Mouse (Mus musculus): ENCODE measurements around the gene Olfr1472. TPM values are rescaled to one million over a fixed set of nuclear protein-coding genes. Genes with fewer than 3 reads are reported as not detected.
"Not testable (repeated sequence)": the region's sequence is repeated elsewhere in the genome, so short reads cannot be mapped to it uniquely, and the experiment has no call there.

Gene Olfr1472
- not detected for polyA plus RNA-seq (2012; fragmentation: generic; extraction: Trizol)
- long read RNA-seq, experiment 1, result 0 reads
- long read RNA-seq, experiment 2, result 0 reads

- no peaks in the 10 kb centered on the region for H3K27me3 ChIP-seq (ENCODE audit: control insufficient read depth, insufficient read depth, insufficient read length)
- no peaks in the 10 kb centered on the region for H3K79me3 ChIP-seq (ENCODE audit: low read depth)
- H3ac ChIP-seq (ENCODE audit: control insufficient read depth, insufficient read length, low read depth), result no peak within 1 kb of the TSS
- H3K4me3 ChIP-seq (ENCODE audit: insufficient read depth, poor library complexity, severe bottlenecking), result no peak within 1 kb of the TSS
- no peaks in the 10 kb centered on the region for H3K36me3 ChIP-seq (ENCODE audit: control insufficient read depth, insufficient read depth)
- TF ChIP-seq MYOD1 (IDR thresholded peaks at IDR 0.05; ENCODE audit: control insufficient read depth, insufficient read length, low read depth) (no peak), MYOG (IDR thresholded peaks at IDR 0.05; ENCODE audit: control insufficient read depth, extremely low read depth, insufficient read length) (no peak), CTCF (IDR thresholded peaks at IDR 0.05; ENCODE audit: control insufficient read depth, insufficient read depth, insufficient read length) (no peak)
- H3K79me2 ChIP-seq (ENCODE audit: control insufficient read depth, insufficient read depth), result no peaks in the 10 kb centered on the region
These were observed at the start of gene Olfr1472 for GRCm38 (mm10) chr19:13455986-13456385. Gene Olfr1472 (minus strand): TSS chr19:13456086.

- TF ChIP-seq MAX (IDR thresholded peaks at IDR 0.05) (no peak), CEBPB (IDR thresholded peaks at IDR 0.05; ENCODE audit: low read depth) (no peak), MYOG (IDR thresholded peaks at IDR 0.05; ENCODE audit: control insufficient read depth, extremely low read depth, insufficient read length) (no peak), CTCF (IDR thresholded peaks at IDR 0.05; ENCODE audit: control insufficient read depth, insufficient read depth, insufficient read length) (no peak), USF1 (IDR thresholded peaks at IDR 0.05; ENCODE audit: low read depth) (no peak), MYOD1 (IDR thresholded peaks at IDR 0.05; ENCODE audit: control insufficient read depth, insufficient read length, low read depth) (no peak), FOSL1 (IDR thresholded peaks at IDR 0.05; ENCODE audit: insufficient read depth, low read length, poor library complexity, severe bottlenecking) (no peak)
- H3K79me2 ChIP-seq (ENCODE audit: control insufficient read depth, insufficient read depth), result no peaks in the 10 kb centered on the region
- H3K4me3 ChIP-seq (ENCODE audit: insufficient read depth, poor library complexity, severe bottlenecking), result no peak within 1 kb of the TSS
- H3K79me3 ChIP-seq (ENCODE audit: low read depth), result no peaks in the 10 kb centered on the region
- H3K36me3 ChIP-seq (ENCODE audit: control insufficient read depth, insufficient read depth), result no peaks in the 10 kb centered on the region
- H3ac ChIP-seq (ENCODE audit: control insufficient read depth, insufficient read length, low read depth), result no peak within 1 kb of the TSS
- H3K27me3 ChIP-seq (ENCODE audit: control insufficient read depth, insufficient read depth, insufficient read length), result no peaks in the 10 kb centered on the region
These were observed 44.4 kb upstream of the Olfr1472 start, which contains the start of gene Olfr1477 for GRCm38 (mm10) chr19:13500246-13500645. Gene Olfr1477 (plus strand): TSS chr19:13500546.

GRCm38 (mm10) chr19:13480096-13480495 lies 24.2 kb upstream of the Olfr1472 start, which contains the start of gene Olfr1475:
Gene Olfr1475 (minus strand): TSS chr19:13480196.
- no peak for TF ChIP-seq MYOD1 (IDR thresholded peaks at IDR 0.05; ENCODE audit: control insufficient read depth, insufficient read length, low read depth)
- TF ChIP-seq FOSL1 (IDR thresholded peaks at IDR 0.05; ENCODE audit: insufficient read depth, low read length, poor library complexity, severe bottlenecking), result no peak
- TF ChIP-seq MAX (IDR thresholded peaks at IDR 0.05), result no peak
- TF ChIP-seq MYOG (IDR thresholded peaks at IDR 0.05; ENCODE audit: control insufficient read depth, extremely low read depth, insufficient read length), result no peak
- no peak for TF ChIP-seq CEBPB (IDR thresholded peaks at IDR 0.05; ENCODE audit: low read depth)
- TF ChIP-seq CTCF (IDR thresholded peaks at IDR 0.05; ENCODE audit: control insufficient read depth, insufficient read depth, insufficient read length), result no peak
- TF ChIP-seq USF1 (IDR thresholded peaks at IDR 0.05; ENCODE audit: low read depth), result no peak
- H3K79me3 ChIP-seq (ENCODE audit: low read depth), result no peaks in the 10 kb centered on the region
- H3K4me3 ChIP-seq (ENCODE audit: insufficient read depth, poor library complexity, severe bottlenecking), result no peak within 1 kb of the TSS
- H3K36me3 ChIP-seq (ENCODE audit: control insufficient read depth, insufficient read depth), result no peaks in the 10 kb centered on the region
- H3ac ChIP-seq (ENCODE audit: control insufficient read depth, insufficient read length, low read depth), result no peak within 1 kb of the TSS
- no peaks in the 10 kb centered on the region for H3K27me3 ChIP-seq (ENCODE audit: control insufficient read depth, insufficient read depth, insufficient read length)
- H3K79me2 ChIP-seq (ENCODE audit: control insufficient read depth, insufficient read depth), result no peaks in the 10 kb centered on the region

GRCm38 (mm10) chr19:13469265-13469664 lies 13.4 kb upstream of the Olfr1472 start, which contains the start of gene Olfr1474:
Gene Olfr1474 (plus strand): TSS chr19:13469565.
- H3K27me3 ChIP-seq (ENCODE audit: control insufficient read depth, insufficient read depth, insufficient read length); H3K79me2 ChIP-seq (ENCODE audit: control insufficient read depth, insufficient read depth); H3K4me3 ChIP-seq (ENCODE audit: insufficient read depth, poor library complexity, severe bottlenecking); H3K79me3 ChIP-seq (ENCODE audit: low read depth); H3K36me3 ChIP-seq (ENCODE audit: control insufficient read depth, insufficient read depth); H3ac ChIP-seq (ENCODE audit: control insufficient read depth, insufficient read length, low read depth): not testable (repeated sequence)

- not testable (repeated sequence) for H3K4me3 ChIP-seq (ENCODE audit: insufficient read depth, poor library complexity, severe bottlenecking); H3K27me3 ChIP-seq (ENCODE audit: control insufficient read depth, insufficient read depth, insufficient read length)
These were observed 12.8 kb downstream of the Olfr1472 start, which contains the start of gene Olfr1471 for GRCm38 (mm10) chr19:13443109-13443508. Gene Olfr1471 (plus strand): TSS chr19:13443409.

GRCm38 (mm10) chr19:13407549-13407948 lies 48.3 kb downstream of the Olfr1472 start, which contains the start of gene Olfr1469:
Gene Olfr1469 (plus strand): TSS chr19:13407849.
- no peak within 1 kb of the TSS for H3K4me3 ChIP-seq (ENCODE audit: insufficient read depth, poor library complexity, severe bottlenecking)
- H3K79me3 ChIP-seq (ENCODE audit: low read depth), result no peaks in the 10 kb centered on the region
- no peaks in the 10 kb centered on the region for H3K36me3 ChIP-seq (ENCODE audit: control insufficient read depth, insufficient read depth)
- H3K79me2 ChIP-seq (ENCODE audit: control insufficient read depth, insufficient read depth), result no peaks in the 10 kb centered on the region
- TF ChIP-seq USF1 (IDR thresholded peaks at IDR 0.05; ENCODE audit: low read depth), result no peak
- no peak for TF ChIP-seq CEBPB (IDR thresholded peaks at IDR 0.05; ENCODE audit: low read depth)
- TF ChIP-seq FOSL1 (IDR thresholded peaks at IDR 0.05; ENCODE audit: insufficient read depth, low read length, poor library complexity, severe bottlenecking), result no peak
- TF ChIP-seq MYOG (IDR thresholded peaks at IDR 0.05; ENCODE audit: control insufficient read depth, extremely low read depth, insufficient read length), result no peak
- no peak for TF ChIP-seq MYOD1 (IDR thresholded peaks at IDR 0.05; ENCODE audit: control insufficient read depth, insufficient read length, low read depth)
- TF ChIP-seq CTCF (IDR thresholded peaks at IDR 0.05; ENCODE audit: control insufficient read depth, insufficient read depth, insufficient read length), result no peak
- no peak for TF ChIP-seq MAX (IDR thresholded peaks at IDR 0.05)
- no peaks in the 10 kb centered on the region for H3K27me3 ChIP-seq (ENCODE audit: control insufficient read depth, insufficient read depth, insufficient read length)
- no peak within 1 kb of the TSS for H3ac ChIP-seq (ENCODE audit: control insufficient read depth, insufficient read length, low read depth)

More at GRCm38 (mm10) chr19:13443109-13443508, 12.8 kb downstream of the Olfr1472 start, which contains the start of gene Olfr1471:
- not testable (repeated sequence) for H3K36me3 ChIP-seq (ENCODE audit: control insufficient read depth, insufficient read depth); H3ac ChIP-seq (ENCODE audit: control insufficient read depth, insufficient read length, low read depth); H3K79me3 ChIP-seq (ENCODE audit: low read depth); H3K79me2 ChIP-seq (ENCODE audit: control insufficient read depth, insufficient read depth)

Other genes with a start within 250 kb of the Olfr1472 start
- gene Olfr1463, start 224.8 kb downstream of the Olfr1472 start, polyA plus RNA-seq (2012; fragmentation: generic; extraction: Trizol), result not detected
- gene Olfr1465, start 140.5 kb downstream of the Olfr1472 start, polyA plus RNA-seq (2012; fragmentation: generic; extraction: Trizol), result not detected
- gene Olfr1466, start 117.2 kb downstream of the Olfr1472 start, polyA plus RNA-seq (2012; fragmentation: generic; extraction: Trizol), result not detected
- gene Olfr1467, start 93.8 kb downstream of the Olfr1472 start, polyA plus RNA-seq (2012; fragmentation: generic; extraction: Trizol), result not detected
- not detected for gene Olfr1469, start 48.2 kb downstream of the Olfr1472 start, polyA plus RNA-seq (2012; fragmentation: generic; extraction: Trizol)
- not detected for gene Olfr1471, start 12.7 kb downstream of the Olfr1472 start, polyA plus RNA-seq (2012; fragmentation: generic; extraction: Trizol)
- not detected for gene Olfr1474, start 13.5 kb upstream of the Olfr1472 start, polyA plus RNA-seq (2012; fragmentation: generic; extraction: Trizol)
- not detected for gene Olfr1475, start 24.1 kb upstream of the Olfr1472 start, polyA plus RNA-seq (2012; fragmentation: generic; extraction: Trizol)
- gene Olfr1477, start 44.5 kb upstream of the Olfr1472 start, polyA plus RNA-seq (2012; fragmentation: generic; extraction: Trizol), result not detected
- gene Olfr1480, start 71.8 kb upstream of the Olfr1472 start, polyA plus RNA-seq (2012; fragmentation: generic; extraction: Trizol), result not detected
- gene Olfr1484, start 127.4 kb upstream of the Olfr1472 start, polyA plus RNA-seq (2012; fragmentation: generic; extraction: Trizol), result not detected
- not detected for gene Olfr1487, start 161.3 kb upstream of the Olfr1472 start, polyA plus RNA-seq (2012; fragmentation: generic; extraction: Trizol)
- gene Olfr1489, start 175.5 kb upstream of the Olfr1472 start, polyA plus RNA-seq (2012; fragmentation: generic; extraction: Trizol), result not detected
- gene Olfr1490, start 195.0 kb upstream of the Olfr1472 start, polyA plus RNA-seq (2012; fragmentation: generic; extraction: Trizol), result not detected
- gene Olfr1491, start 241.2 kb upstream of the Olfr1472 start, polyA plus RNA-seq (2012; fragmentation: generic; extraction: Trizol), result not detected